Mouse (Mus musculus) neural tube, embryonic 11.5 days (tissue): ENCODE data around the gene Vapb. TPM values are rescaled to one million over a fixed set of nuclear protein-coding genes. Genes with fewer than 3 reads are reported as not detected.

ENCODE experiments used
- ATAC-seq: fragments of 200-750 bp; cut with Nextera tagmentation; 2 replicates; pipeline ENCODE4 v1.8.0; 2017; ENCODE audit warnings: moderate number of reproducible peaks, mild to moderate bottlenecking, moderate TSS enrichment, moderate library complexity; ENCODE audit not compliant: insufficient read depth, low FRiP score, low TSS enrichment
- DNase-seq: peaks from one replicate; pipeline ENCODE4 v3.0.0-alpha.2; 2015; ENCODE audit warnings: low spot score
- H3K27ac ChIP-seq: fragments of 300-500 bp; sonication (generic); 2 replicates; pipeline ENCODE4 v1.5.1; 2014; ENCODE audit warnings: low read depth, mild to moderate bottlenecking, low read length
- H3K27me3 ChIP-seq: fragments of 300-500 bp; sonication (generic); 2 replicates; pipeline ENCODE4 v1.6.1; 2014; ENCODE audit warnings: mild to moderate bottlenecking, low read length, mixed read lengths; ENCODE audit not compliant: control insufficient read depth, insufficient read depth
- H3K36me3 ChIP-seq: fragments of 300-500 bp; sonication (generic); 2 replicates; pipeline ENCODE4 v1.6.1; 2014; ENCODE audit warnings: mild to moderate bottlenecking, low read length, moderate library complexity, mixed read lengths; ENCODE audit not compliant: control insufficient read depth, insufficient read depth
- H3K4me1 ChIP-seq: fragments of 300-500 bp; sonication (generic); 2 replicates; pipeline ENCODE4 v1.6.1; 2014; ENCODE audit warnings: low read length, mixed read lengths; ENCODE audit not compliant: control insufficient read depth, insufficient read depth
- H3K4me2 ChIP-seq: fragments of 300-500 bp; sonication (generic); 2 replicates; pipeline ENCODE4 v1.6.1; 2014; ENCODE audit warnings: low read depth, mild to moderate bottlenecking, moderate library complexity
- H3K4me3 ChIP-seq: fragments of 300-500 bp; sonication (generic); 2 replicates; pipeline ENCODE4 v1.5.1; 2014; ENCODE audit warnings: low read depth, low read length
- H3K9ac ChIP-seq: fragments of 300-500 bp; sonication (generic); 2 replicates; pipeline ENCODE4 v1.6.1; 2014; ENCODE audit warnings: mild to moderate bottlenecking, low read length
- H3K9me3 ChIP-seq: fragments of 300-500 bp; sonication (generic); 2 replicates; pipeline ENCODE4 v1.6.1; 2016; ENCODE audit warnings: low read length; ENCODE audit not compliant: control insufficient read depth
- WGBS: fragments of 180-500 bp; shearing (Covaris S2); extraction: QIAGEN DNeasy Blood & Tissue Kit; methylation state at CpG from one replicate; pipeline ENCODE4 v1.1.7; 2014; 5-methylcytosine and 5-hydroxymethylcytosine counted together
- polyA plus RNA-seq: library from polyadenylated mRNA; unstranded; fragments of >200 nt; fragmentation: Nextera tagmentation; extraction: Ambion mirVana; gene quantifications from 2 replicates; pipeline ENCODE4 v1.2.1, GENCODE M21; 2014

The Vapb gene
- polyA plus RNA-seq, result 15.2 and 17.2 TPM in 2 replicates

GRCm38 (mm10) chr2:173737222-173737989, at the start of gene Vapb:
Vapb (plus strand) TSS chr2:173737511.
- no peaks in the 10 kb centered on the region for H3K27me3 ChIP-seq
- peaks cover 14% of the 10 kb centered on the region for H3K4me1 ChIP-seq
- no peaks in the 10 kb centered on the region; the same call in 1 of the 2 replicates for H3K36me3 ChIP-seq
- H3K27ac ChIP-seq, result 0 out of 2 replicates have a peak within 1 kb of the TSS, but pooled peaks have one; percentile 49
- 1% methylated on average over 70 of the region's 70 CpGs for WGBS
- peak; percentile 99 for DNase-seq
- H3K4me3 ChIP-seq, result peak within 1 kb of the TSS; percentile 81
- ATAC-seq, result peak; percentile 96
- no peaks in the 10 kb centered on the region for H3K9me3 ChIP-seq
- peak within 1 kb of the TSS; percentile 90 for H3K9ac ChIP-seq
- peak within 1 kb of the TSS; percentile 80 for H3K4me2 ChIP-seq

- Histone ChIP-seq H3K4me2 (no peak overlapping the region), H3K36me3 (0 out of 2 replicates have a peak, but pooled peaks cover 2% of the 10 kb centered on the region), H3K4me3 (no peak overlapping the region), H3K27me3 (no peaks in the 10 kb centered on the region), H3K9ac (no peak overlapping the region), H3K9me3 (no peaks in the 10 kb centered on the region), H3K4me1 (no peaks in the 10 kb centered on the region), H3K27ac (no peak overlapping the region)
- DNase-seq (no peak), ATAC-seq (no peak)
Observed at GRCm38 (mm10) chr2:173689835-173690234, 47.5 kb upstream of the Vapb start.

GRCm38 (mm10) chr2:173691748-173692147, 45.6 kb upstream of the Vapb start:
- DNase-seq (no peak), ATAC-seq (no peak)
- Histone ChIP-seq H3K27me3 (no peaks in the 10 kb centered on the region), H3K4me2 (no peak overlapping the region), H3K9me3 (no peaks in the 10 kb centered on the region), H3K4me1 (no peaks in the 10 kb centered on the region), H3K27ac (no peak overlapping the region), H3K9ac (no peak overlapping the region), H3K4me3 (no peak overlapping the region), H3K36me3 (0 out of 2 replicates have a peak, but pooled peaks cover 2% of the 10 kb centered on the region)
- 91% methylated on average over 6 of the region's 6 CpGs for WGBS

- Histone ChIP-seq H3K4me1 (no peaks in the 10 kb centered on the region), H3K9me3 (no peaks in the 10 kb centered on the region), H3K4me2 (no peak overlapping the region), H3K4me3 (no peak overlapping the region), H3K9ac (no peak overlapping the region), H3K36me3 (0 out of 2 replicates have a peak, but pooled peaks cover 2% of the 10 kb centered on the region), H3K27ac (no peak overlapping the region), H3K27me3 (no peaks in the 10 kb centered on the region)
- WGBS, result 94% methylated on average over 2 of the region's 2 CpGs
- ATAC-seq, result no peak
- no peak for DNase-seq
Observed at GRCm38 (mm10) chr2:173692693-173693092, 44.6 kb upstream of the Vapb start.

- peaks cover 3% of the 10 kb centered on the region; the same call in 1 of the 2 replicates for H3K36me3 ChIP-seq
- ATAC-seq, result no peak
Observed at GRCm38 (mm10) chr2:173698850-173699249, 38.5 kb upstream of the Vapb start.

GRCm38 (mm10) chr2:173702096-173702866, 35.0 kb upstream of the Vapb start:
- Histone ChIP-seq H3K9me3 (no peaks in the 10 kb centered on the region), H3K4me1 (no peaks in the 10 kb centered on the region), H3K36me3 (peaks cover 3% of the 10 kb centered on the region; the same call in 1 of the 2 replicates), H3K27ac (no peak overlapping the region), H3K9ac (no peak overlapping the region), H3K4me2 (no peak overlapping the region), H3K4me3 (no peak overlapping the region), H3K27me3 (no peaks in the 10 kb centered on the region)
- DNase-seq, result no peak
- WGBS, result 72% methylated on average over 16 of the region's 16 CpGs
- ATAC-seq, result no peak

More at GRCm38 (mm10) chr2:173698850-173699249, 38.5 kb upstream of the Vapb start:
- 90% methylated on average over 3 of the region's 3 CpGs for WGBS
- no peaks in the 10 kb centered on the region for H3K4me1 ChIP-seq
- H3K4me2 ChIP-seq, result no peak overlapping the region
- no peaks in the 10 kb centered on the region for H3K9me3 ChIP-seq
- no peak overlapping the region for H3K9ac ChIP-seq
- H3K4me3 ChIP-seq, result no peak overlapping the region
- H3K27me3 ChIP-seq, result no peaks in the 10 kb centered on the region
- no peak for DNase-seq
- no peak overlapping the region for H3K27ac ChIP-seq

GRCm38 (mm10) chr2:173702867-173703237, 34.5 kb upstream of the Vapb start:
- no peak overlapping the region for H3K4me2 ChIP-seq
- DNase-seq (no peak), ATAC-seq (no peak)
- H3K9me3 ChIP-seq, result no peaks in the 10 kb centered on the region
- H3K36me3 ChIP-seq, result peaks cover 3% of the 10 kb centered on the region; the same call in 1 of the 2 replicates
- no peak overlapping the region for H3K27ac ChIP-seq
- no peak overlapping the region for H3K9ac ChIP-seq
- H3K4me3 ChIP-seq, result no peak overlapping the region
- 79% methylated on average over 12 of the region's 12 CpGs for WGBS
- H3K4me1 ChIP-seq, result no peaks in the 10 kb centered on the region
- no peaks in the 10 kb centered on the region for H3K27me3 ChIP-seq

GRCm38 (mm10) chr2:173705827-173706551, 31.3 kb upstream of the Vapb start:
- Histone ChIP-seq H3K4me3 (no peak overlapping the region), H3K27me3 (no peaks in the 10 kb centered on the region), H3K9me3 (no peaks in the 10 kb centered on the region), H3K27ac (no peak overlapping the region), H3K36me3 (peaks cover 2% of the 10 kb centered on the region), H3K4me2 (no peak overlapping the region), H3K4me1 (no peaks in the 10 kb centered on the region), H3K9ac (no peak overlapping the region)
- DNase-seq, result no peak
- WGBS, result 90% methylated on average over 15 of the region's 15 CpGs
- ATAC-seq, result no peak
